Mouse (Mus musculus): ENCODE measurements at regions not wholly inside any gene's neighbourhood (a gene's known extent, or its start where the extent isn't known, plus 50 kb on each side); places are given as distances from the start of the nearest gene placed in this dataset.

- no peaks in the 10 kb centered on the region for H3K9me3 ChIP-seq (replicated peaks; ENCODE audit: insufficient read depth, low read length)
- no peaks in the 10 kb centered on the region for H3K36me3 ChIP-seq (ENCODE audit: control insufficient read depth in 1 of 2, insufficient read depth in 2 of 2, low read length in 2 of 2)
- no peak for TF ChIP-seq MXI1 (IDR thresholded peaks at IDR 0.05; ENCODE audit: low read depth, low read length)
- TF ChIP-seq SIN3A (IDR thresholded peaks at IDR 0.05; ENCODE audit: low read length), result no peak
- TF ChIP-seq UBTF (IDR thresholded peaks at IDR 0.05; ENCODE audit: borderline replicate concordance, insufficient read depth, low read depth, low read length), result no peak
- no peak for TF ChIP-seq EP300 (IDR thresholded peaks at IDR 0.05; ENCODE audit: low read depth in 1 of 2, low read length in 2 of 2)
- TF ChIP-seq RAD21 (IDR thresholded peaks at IDR 0.05; ENCODE audit: low read depth, low read length), result no peak
- no peak for TF ChIP-seq MEF2A (IDR thresholded peaks at IDR 0.05; ENCODE audit: extremely low read depth, insufficient replicate concordance, low read depth, low read length, poor library complexity, severe bottlenecking)
- no peak for TF ChIP-seq HCFC1 (IDR thresholded peaks at IDR 0.05; ENCODE audit: low read depth, low read length)
- no peak for TF ChIP-seq ZC3H11A (IDR thresholded peaks at IDR 0.05; ENCODE audit: low read depth, low read length)
- TF ChIP-seq TAL1 (IDR thresholded peaks at IDR 0.05; ENCODE audit: low read length), result no peak
- no peak for TF ChIP-seq GATA1 (IDR thresholded peaks at IDR 0.05; ENCODE audit: low read depth, low read length)
- TF ChIP-seq MAFK (IDR thresholded peaks at IDR 0.05; ENCODE audit: borderline replicate concordance, low read depth, low read length), result no peak
- no peak for TF ChIP-seq POLR2AphosphoS2 (IDR thresholded peaks at IDR 0.05; ENCODE audit: low read length)
- TF ChIP-seq CHD1 (IDR thresholded peaks at IDR 0.05; ENCODE audit: low read depth, low read length), result no peak
- no peak for TF ChIP-seq JUND (IDR thresholded peaks at IDR 0.05; ENCODE audit: low read depth, low read length)
- no peak for TF ChIP-seq RCOR1 (IDR thresholded peaks at IDR 0.05; ENCODE audit: low read depth, low read length)
- no peak overlapping the region for H3K4me3 ChIP-seq (ENCODE audit: control insufficient read depth in 1 of 2, insufficient read depth in 1 of 2, low read depth in 2 of 2, low read length in 2 of 2)
- DNase-seq (ENCODE audit: low read depth, low spot score), result no peak
- H3K27me3 ChIP-seq (ENCODE audit: control insufficient read depth in 1 of 2, insufficient read depth in 2 of 2, low read length in 2 of 2), result no peaks in the 10 kb centered on the region
- no peaks in the 10 kb centered on the region for H3K4me1 ChIP-seq (ENCODE audit: control insufficient read depth in 1 of 2, insufficient read depth in 2 of 2, low read length in 2 of 2)
- H3K79me2 ChIP-seq (ENCODE audit: control insufficient read depth, insufficient read depth, low read length, poor library complexity), result no peaks in the 10 kb centered on the region
- no peak overlapping the region for H3K9ac ChIP-seq (ENCODE audit: control insufficient read depth, low read depth, low read length, poor library complexity, severe bottlenecking)
- H3K27ac ChIP-seq (ENCODE audit: control insufficient read depth, low read depth, low read length), result no peak overlapping the region
Measured at GRCm38 (mm10) chr2:28325502-28325901, 121.1 kb upstream of the Ppp1r26 start.

- Histone ChIP-seq H3K9ac (ENCODE audit: control insufficient read depth, low read depth, low read length, poor library complexity, severe bottlenecking) (no peak overlapping the region), H3K4me1 (ENCODE audit: control insufficient read depth in 1 of 2, insufficient read depth in 2 of 2, low read length in 2 of 2) (no peaks in the 10 kb centered on the region), H3K4me3 (ENCODE audit: control insufficient read depth in 1 of 2, insufficient read depth in 1 of 2, low read depth in 2 of 2, low read length in 2 of 2) (no peak overlapping the region), H3K27ac (ENCODE audit: control insufficient read depth, low read depth, low read length) (no peak overlapping the region), H3K36me3 (ENCODE audit: control insufficient read depth in 1 of 2, insufficient read depth in 2 of 2, low read length in 2 of 2) (no peaks in the 10 kb centered on the region), H3K27me3 (ENCODE audit: control insufficient read depth in 1 of 2, insufficient read depth in 2 of 2, low read length in 2 of 2) (no peaks in the 10 kb centered on the region), H3K79me2 (ENCODE audit: control insufficient read depth, insufficient read depth, low read length, poor library complexity) (no peaks in the 10 kb centered on the region), H3K9me3 (replicated peaks; ENCODE audit: insufficient read depth, low read length) (no peaks in the 10 kb centered on the region)
- no peak for DNase-seq (ENCODE audit: low read depth, low spot score)
- TF ChIP-seq HCFC1 (IDR thresholded peaks at IDR 0.05; ENCODE audit: low read depth, low read length) (no peak), POLR2AphosphoS5 (IDR thresholded peaks at IDR 0.05; ENCODE audit: borderline replicate concordance, low read depth, low read length) (no peak), SIN3A (IDR thresholded peaks at IDR 0.05; ENCODE audit: low read length) (no peak), BHLHE40 (IDR thresholded peaks at IDR 0.05; ENCODE audit: borderline replicate concordance, low read depth, low read length) (no peak), USF1 (IDR thresholded peaks at IDR 0.05; ENCODE audit: low read depth, low read length) (no peak), ELF1 (IDR thresholded peaks at IDR 0.05; ENCODE audit: low read depth, low read length) (no peak), MAFK (IDR thresholded peaks at IDR 0.05; ENCODE audit: borderline replicate concordance, low read depth, low read length) (no peak), ZNF384 (IDR thresholded peaks at IDR 0.05; ENCODE audit: low read depth, low read length) (no peak), ZC3H11A (IDR thresholded peaks at IDR 0.05; ENCODE audit: low read depth, low read length) (no peak), EP300 (IDR thresholded peaks at IDR 0.05; ENCODE audit: low read depth in 1 of 2, low read length in 2 of 2) (no peak)
Measured at GRCm38 (mm10) chr2:28326056-28326455, 120.5 kb upstream of the Ppp1r26 start.
